Mouse (Mus musculus) heart, adult 2 months (tissue): ENCODE data around the gene Patj. TPM values are rescaled to one million over a fixed set of nuclear protein-coding genes. Genes with fewer than 3 reads are reported as not detected.

ENCODE experiments used
- DNase-seq, 2 experiments: peaks; one replicate each; pipeline ENCODE4 v3.0.0; 2021
- H3K27ac ChIP-seq: fragments of 200-600 bp; 2 replicates; pipeline ENCODE4 v1.8.1; 2022
- H3K27me3 ChIP-seq: fragments of 200-500 bp; 2 replicates; pipeline ENCODE4 v1.6.1; 2012; ENCODE audit warnings: mild to moderate bottlenecking, low read length, inconsistent platforms, mixed read lengths; ENCODE audit not compliant: control insufficient read depth, insufficient read depth
- H3K36me3 ChIP-seq: fragments of 200-500 bp; 2 replicates; pipeline ENCODE4 v1.6.1; 2012; ENCODE audit warnings: low read length, inconsistent platforms; ENCODE audit not compliant: control insufficient read depth, insufficient read depth
- H3K4me1 ChIP-seq: fragments of 200-500 bp; 2 replicates; pipeline ENCODE4 v1.6.1; 2011; ENCODE audit warnings: low read length; ENCODE audit not compliant: control insufficient read depth, insufficient read depth
- H3K4me3 ChIP-seq: fragments of 200-600 bp; 2 replicates; pipeline ENCODE4 v1.8.1; 2022
- H3K79me2 ChIP-seq: fragments of 200-500 bp; replicated peaks from 2 replicates; pipeline ENCODE4 v1.6.1; 2012; ENCODE audit warnings: mild to moderate bottlenecking, inconsistent platforms, low read length, moderate library complexity, mixed read lengths; ENCODE audit not compliant: control insufficient read depth, insufficient read depth
- H3K9ac ChIP-seq: fragments of 200-500 bp; 2 replicates; pipeline ENCODE4 v1.6.1; 2012; ENCODE audit warnings: low read depth, mild to moderate bottlenecking, control low read depth, inconsistent platforms, low read length, mixed read lengths
- CTCF ChIP-seq: fragments of 200-600 bp; IDR thresholded peaks from 2 replicates; pipeline ENCODE4 v1.8.1; 2022; ENCODE audit warnings: antibody characterized with exemption, mild to moderate bottlenecking, moderate library complexity
- EP300 ChIP-seq: fragments of 200-500 bp; IDR thresholded peaks from 2 replicates; pipeline ENCODE4 v1.6.1; 2011; ENCODE audit warnings: low read depth, low read length, control low read depth; ENCODE audit not compliant: insufficient read depth
- POLR2A ChIP-seq: fragments of 200-500 bp; IDR thresholded peaks from 2 replicates; pipeline ENCODE4 v1.6.1; 2011; ENCODE audit warnings: mild to moderate bottlenecking, low read depth, low read length, control low read depth; ENCODE audit not compliant: insufficient read depth
- WGBS: fragments of 180-500 bp; shearing (Covaris S2); methylation state at CpG from one replicate; pipeline ENCODE4 v1.1.7; 2018; 5-methylcytosine and 5-hydroxymethylcytosine counted together
- intact Hi-C: fragments of 180-260 bp; cut with DNase I; formaldehyde crosslinking; loops from one replicate; pipeline ENCODE4 v1.15.1; 2025
- long read RNA-seq: library from polyadenylated mRNA; stranded (forward); transcript quantifications from one replicate; pipeline ENCODE4 v2.0.0, GENCODE M21; 2021
- polyA plus RNA-seq: library from polyadenylated mRNA; depleted of rRNA; stranded (reverse); fragments of >200 nt; gene quantifications from 2 replicates; pipeline ENCODE4 v1.2.3, GENCODE M21; 2012; rRNA removed
- total RNA-seq, 2 experiments: library from RNA; stranded (reverse); gene quantifications; 2 replicates each; pipeline ENCODE4 v1.2.3; 2021

Gene Patj
- total RNA-seq = 10 to 100 TPM; 13.8 to 14.5 TPM
- 6.1 and 11.8 TPM in 2 replicates for polyA plus RNA-seq
- long read RNA-seq, full-length matches to known transcripts = 1 of 8 reads
- long read RNA-seq, partial matches to known transcripts = 4 of 8 reads
- long read RNA-seq, other reads (novel, unspliced or antisense) = 3 of 8 reads

- 3% methylated on average over 73 of the region's 73 CpGs for WGBS
- Histone ChIP-seq H3K36me3 (no peaks in the 10 kb centered on the region), H3K4me3 (peak within 1 kb of the TSS; percentile 86), H3K27me3 (no peaks in the 10 kb centered on the region), H3K79me2 (no peaks in the 10 kb centered on the region), H3K27ac (peak within 1 kb of the TSS; percentile 52), H3K9ac (peak within 1 kb of the TSS; percentile 97), H3K4me1 (no peaks in the 10 kb centered on the region)
- no peak for TF ChIP-seq CTCF
- TF ChIP-seq EP300 = no peak
- TF ChIP-seq POLR2A = no peak
- DNase-seq = peak; percentile 67 to 74
- intact Hi-C loops = no loop called here
Measured at GRCm38 (mm10) chr4:98395690-98396437, at the start of gene Patj. TSS of gene Patj (plus strand) at chr4:98395785.

DNA sequence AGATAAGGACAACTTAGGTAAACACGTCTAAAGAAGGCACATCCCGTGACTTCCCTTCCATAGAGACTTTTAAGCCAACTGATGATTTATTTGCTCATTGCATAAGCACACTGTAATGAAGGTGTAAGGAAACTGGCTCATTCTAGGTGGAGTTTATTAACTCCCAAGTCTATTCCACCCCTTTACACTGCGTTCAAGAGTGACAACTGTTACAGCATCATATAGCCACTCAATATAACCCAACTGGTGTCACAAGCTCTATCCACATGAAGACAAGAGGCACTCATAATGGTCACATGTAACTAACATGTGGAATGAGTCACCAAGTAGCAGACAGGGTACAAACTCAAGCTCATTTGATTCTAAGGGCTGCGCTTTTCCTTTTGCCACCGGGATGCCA lies 47.0 kb upstream of the Patj start:
- Histone ChIP-seq H3K27ac (no peak overlapping the region), H3K36me3 (no peaks in the 10 kb centered on the region), H3K79me2 (no peaks in the 10 kb centered on the region), H3K9ac (no peak overlapping the region), H3K4me3 (no peak overlapping the region), H3K27me3 (no peaks in the 10 kb centered on the region), H3K4me1 (no peaks in the 10 kb centered on the region)
- 60% methylated on average over 5 of the region's 5 CpGs for WGBS
- no peak for DNase-seq
- intact Hi-C loops = no loop called here
- TF ChIP-seq POLR2A (no peak), EP300 (no peak), CTCF (no peak)

DNA sequence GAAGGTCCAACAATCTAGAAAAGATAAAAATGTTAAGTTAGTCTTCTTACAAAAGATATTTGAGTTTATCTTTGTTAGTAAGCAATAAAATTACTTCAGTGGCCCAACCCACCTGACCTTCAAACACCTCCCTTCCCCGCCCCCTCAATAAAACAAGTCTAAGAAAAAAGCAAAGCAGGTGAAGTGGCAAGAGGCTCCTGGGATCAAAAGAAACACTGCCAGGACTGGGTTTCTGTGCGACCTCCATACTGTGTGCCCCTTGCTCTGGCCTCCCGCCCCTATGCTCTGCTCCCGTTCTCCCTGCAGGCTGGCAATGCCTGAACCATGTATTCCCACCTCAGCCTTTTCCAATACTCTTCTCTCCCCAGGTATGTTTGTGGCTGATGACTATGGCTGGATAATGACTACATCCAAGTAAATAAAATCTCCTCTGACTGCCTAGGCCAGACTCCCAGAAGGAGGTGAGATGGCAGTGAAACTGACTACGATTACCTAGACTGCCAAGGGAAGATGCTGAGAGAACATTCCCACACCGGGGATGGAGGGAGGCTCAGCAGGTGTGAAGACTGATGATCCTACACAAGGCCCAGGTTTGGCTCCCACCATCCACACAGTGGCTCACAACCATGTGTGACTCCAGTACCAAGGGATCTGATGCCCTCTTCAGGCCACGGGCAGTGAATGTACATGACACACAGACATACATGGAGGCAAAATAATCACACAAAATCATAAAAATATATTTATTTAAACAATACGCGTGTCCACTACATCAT lies 37.4 kb upstream of the Patj start:
- Histone ChIP-seq H3K36me3 (peaks cover 2% of the 10 kb centered on the region; the same call in 1 of the 2 replicates), H3K27me3 (no peaks in the 10 kb centered on the region), H3K79me2 (no peaks in the 10 kb centered on the region; the same call in 1 of the 2 replicates), H3K27ac (no peak overlapping the region), H3K4me3 (no peak overlapping the region), H3K9ac (no peak overlapping the region), H3K4me1 (no peaks in the 10 kb centered on the region)
- TF ChIP-seq POLR2A = no peak
- no peak for TF ChIP-seq EP300
- no peak for TF ChIP-seq CTCF
- 96% methylated on average over 9 of the region's 9 CpGs for WGBS
- DNase-seq = no peak
- intact Hi-C loops = no loop called here

DNA sequence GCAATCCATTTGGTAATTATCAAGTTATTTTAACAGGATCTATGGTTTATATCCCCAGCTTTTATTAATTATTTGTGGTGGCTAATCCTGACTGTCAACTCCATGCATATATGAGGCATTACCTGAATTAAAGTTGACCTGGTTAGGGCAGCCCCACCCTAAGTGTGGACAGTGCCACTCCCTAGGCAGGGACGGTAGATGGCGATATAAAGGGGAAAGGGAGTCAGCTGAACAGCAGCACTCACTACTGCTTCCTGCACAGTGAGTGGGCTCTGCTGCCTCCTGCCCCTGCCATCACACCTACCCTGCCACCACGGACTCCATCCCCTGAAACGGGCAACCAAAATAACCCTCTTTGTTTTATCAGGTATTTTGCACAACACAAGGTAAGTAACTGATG lies 20.2 kb upstream of the Patj start:
- TF ChIP-seq EP300 (no peak), CTCF (peak; percentile 54)
- Histone ChIP-seq H3K27me3 (no peaks in the 10 kb centered on the region), H3K9ac (no peak overlapping the region), H3K4me1 (no peaks in the 10 kb centered on the region; the same call in 1 of the 2 replicates), H3K79me2 (peaks cover 3% of the 10 kb centered on the region; the same call in 1 of the 2 replicates), H3K4me3 (no peak overlapping the region), H3K27ac (no peak overlapping the region), H3K36me3 (peaks cover 4% of the 10 kb centered on the region)
- intact Hi-C loops = no loop called here
- no peak for DNase-seq
- WGBS = 58% methylated on average over 4 of the region's 4 CpGs

- WGBS = 100% methylated on average over 2 of the region's 2 CpGs
- Histone ChIP-seq H3K27ac (no peak overlapping the region), H3K27me3 (no peaks in the 10 kb centered on the region), H3K9ac (no peak overlapping the region), H3K4me1 (no peaks in the 10 kb centered on the region; the same call in none of the 2 replicates), H3K36me3 (peaks cover 4% of the 10 kb centered on the region), H3K79me2 (peaks cover 3% of the 10 kb centered on the region; the same call in 1 of the 2 replicates), H3K4me3 (no peak overlapping the region)
- TF ChIP-seq POLR2A = no peak
- intact Hi-C loops = no loop called here
- no peak for DNase-seq
Measured at GRCm38 (mm10) chr4:98376943-98377342, 18.6 kb upstream of the Patj start.
